Mouse (Mus musculus) CH12.LX (cell line): ENCODE data around the gene Crat.

Source experiments
- E2F4 ChIP-seq: IDR thresholded peaks from 2 replicates; pipeline ENCODE4 v1.6.1; 2011; ENCODE audit warnings: low read depth, low read length, improper control_type of control experiment; ENCODE audit not compliant: insufficient replicate concordance
- RAD21 ChIP-seq: IDR thresholded peaks from 2 replicates; pipeline ENCODE4 v1.6.1; 2011; ENCODE audit warnings: low read depth, mild to moderate bottlenecking, low read length, improper control_type of control experiment, moderate library complexity

DNA sequence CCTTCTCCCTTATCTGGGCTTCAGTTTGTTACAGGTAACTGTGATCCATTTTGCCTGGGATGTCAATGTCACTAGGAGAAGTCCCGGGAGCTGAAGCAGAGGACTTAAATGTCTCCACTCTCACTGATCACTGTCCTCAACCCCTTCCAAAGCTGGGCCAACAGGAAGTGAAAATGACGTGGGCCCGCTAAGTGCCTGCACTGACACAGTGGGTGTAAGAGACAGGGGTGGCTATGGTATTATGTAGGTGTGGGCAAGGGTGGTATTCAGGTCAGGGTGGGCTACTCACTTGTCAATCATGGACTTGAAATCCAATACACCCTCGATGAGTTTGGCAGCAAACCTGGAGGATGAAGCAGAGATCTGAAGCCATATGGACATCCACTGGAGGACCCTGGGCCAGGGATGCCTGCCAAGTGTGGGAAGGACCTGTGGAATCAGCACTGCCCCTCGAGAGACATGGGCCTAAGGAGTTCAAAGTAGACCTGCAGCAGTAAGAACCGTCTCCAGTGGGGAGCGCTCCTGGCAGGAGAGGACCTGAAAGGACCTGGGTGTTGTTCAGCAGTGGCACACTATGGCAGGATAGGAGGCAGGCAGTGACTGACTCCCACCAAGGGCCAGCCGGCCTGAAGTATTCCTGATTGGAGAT lies 7.0 kb downstream of the Crat start:
- no peak for TF ChIP-seq E2F4
- TF ChIP-seq RAD21 = no peak
